24 mouse cellular contexts compared by ENCODE assay signal in genomic region chr13:94199829-94200228, GRCm38 (mm10).
A peak's percentile ranks its signal among the peaks of the same experiment; 100 is the strongest.
DNase-seq lines count a peak whose midpoint lies in the region; ATAC-seq and TF ChIP-seq lines count a peak whose summit lies in the region.
"Had no signal": no experiment of that assay in that cellular context is flagged by ENCODE, and none has a peak within 500 bp of the region (broad histone marks: within the 10 kb centered on the region; RNA-seq: fewer than 3 reads in every experiment).

No protein-coding gene starts in this region.

- intact Hi-C loops in heart, postnatal 14 days (cut with DNase I): loop anchor here (5.0 kb wide), 1 partner anchor 138 kb away; no protein-coding TSS in a partner anchor

- no peak for DNase-seq in embryonic facial prominence, embryonic 10.5 days (ENCODE audit: low spot score)
- DNase-seq in heart, adult 11 months: peak; percentile 19
- no peak for DNase-seq in heart, postnatal 14 days
- DNase-seq in kidney, postnatal 0 days (ENCODE audit: low spot score): peak; percentile 75
- no peak for DNase-seq in kidney, postnatal 36 days
- DNase-seq: adrenal gland, adult 8-10 months; adrenal gland, postnatal 14 days; adrenal gland, postnatal 36 days; B cell, adult 2 months; cerebellum, adult 11-12 months; cerebellum, adult 2 months; cerebellum, adult 9-10 months; cerebellum, postnatal 10 days; cerebellum, postnatal 25 days; forebrain, postnatal 0 days had no signal

- H3K4me3 ChIP-seq in embryonic facial prominence, embryonic 15.5 days (replicated peaks): no peak overlapping the region
- H3K4me3 ChIP-seq in embryonic facial prominence, embryonic 10.5 days: no peak overlapping the region
- H3K4me3 ChIP-seq in kidney, postnatal 0 days (replicated peaks; ENCODE audit: low read depth, low read length): no peak overlapping the region
- H3K4me3 ChIP-seq: embryonic facial prominence, embryonic 13.5 days; forebrain, embryonic 13.5 days; forebrain, embryonic 15.5 days had no signal

- H3K36me3 ChIP-seq in embryonic facial prominence, embryonic 15.5 days: peaks cover 13% of the 10 kb centered on the region
- peaks cover 16% of the 10 kb centered on the region for H3K36me3 ChIP-seq in embryonic facial prominence, embryonic 10.5 days (replicated peaks)
- peaks cover 22% of the 10 kb centered on the region for H3K36me3 ChIP-seq in kidney, postnatal 0 days (ENCODE audit: insufficient read depth, low read length)
- H3K36me3 ChIP-seq: G1E had no signal

- TF ChIP-seq CTCF in kidney, postnatal 0 days (IDR thresholded peaks at IDR 0.05; ENCODE audit: low read depth): no peak

- no peak for ATAC-seq in embryonic facial prominence, embryonic 15.5 days (ENCODE audit: insufficient number of reproducible peaks, low FRiP score, low TSS enrichment, low read depth)
- ATAC-seq in kidney, postnatal 0 days (replicated peaks; ENCODE audit: low FRiP score, low read depth): no peak
- ATAC-seq: activated CD4-positive, CD25-positive, alpha-beta regulatory T cell, adult 4 months; CD4-positive, CD25-positive, alpha-beta regulatory T cell, adult 4 months; forebrain, embryonic 13.5 days; forebrain, embryonic 15.5 days; forebrain, postnatal 0 days; Patski had no signal

- no peaks in the 10 kb centered on the region for H3K27me3 ChIP-seq in embryonic facial prominence, embryonic 15.5 days
- H3K27me3 ChIP-seq in embryonic facial prominence, embryonic 10.5 days (replicated peaks; ENCODE audit: low read depth, poor library complexity, severe bottlenecking): no peaks in the 10 kb centered on the region
- H3K27me3 ChIP-seq in kidney, postnatal 0 days (ENCODE audit: insufficient read depth, low read length): no peaks in the 10 kb centered on the region
- H3K27me3 ChIP-seq: CH12.LX; embryonic facial prominence, embryonic 13.5 days; forebrain, embryonic 13.5 days; forebrain, embryonic 15.5 days; Patski had no signal

- 0 out of 2 replicates have a peak overlapping the region, but pooled peaks have one; percentile 28 for H3K27ac ChIP-seq in embryonic facial prominence, embryonic 15.5 days (replicated peaks)
- H3K27ac ChIP-seq in embryonic facial prominence, embryonic 10.5 days (replicated peaks): no peak overlapping the region
- H3K27ac ChIP-seq in kidney, postnatal 0 days: no peak overlapping the region
- H3K27ac ChIP-seq: embryonic facial prominence, embryonic 13.5 days; forebrain, embryonic 13.5 days; forebrain, embryonic 15.5 days had no signal

- H3K9me3 ChIP-seq in embryonic facial prominence, embryonic 15.5 days (replicated peaks): no peaks in the 10 kb centered on the region
- no peaks in the 10 kb centered on the region for H3K9me3 ChIP-seq in embryonic facial prominence, embryonic 10.5 days
- no peaks in the 10 kb centered on the region for H3K9me3 ChIP-seq in kidney, postnatal 0 days (replicated peaks; ENCODE audit: low read length)
- H3K9me3 ChIP-seq: embryonic facial prominence, embryonic 13.5 days; forebrain, embryonic 13.5 days; forebrain, embryonic 15.5 days; G1E had no signal

- 60% methylated on average over 8 of the region's 8 CpGs for WGBS in embryonic facial prominence, embryonic 15.5 days
- WGBS in embryonic facial prominence, embryonic 10.5 days: 76% methylated on average over 8 of the region's 8 CpGs
- WGBS in kidney, postnatal 0 days: 26% methylated on average over 8 of the region's 8 CpGs

- H3K9ac ChIP-seq in embryonic facial prominence, embryonic 15.5 days: no peak overlapping the region
- no peak overlapping the region for H3K9ac ChIP-seq in kidney, postnatal 0 days (ENCODE audit: low read depth, low read length)
- H3K9ac ChIP-seq: embryonic facial prominence, embryonic 13.5 days; forebrain, embryonic 13.5 days; forebrain, embryonic 15.5 days; forebrain, postnatal 0 days had no signal

- no peaks in the 10 kb centered on the region for H3K4me1 ChIP-seq in embryonic facial prominence, embryonic 15.5 days
- no peaks in the 10 kb centered on the region for H3K4me1 ChIP-seq in embryonic facial prominence, embryonic 10.5 days
- no peaks in the 10 kb centered on the region for H3K4me1 ChIP-seq in kidney, postnatal 0 days (replicated peaks; ENCODE audit: insufficient read depth, low read length)
- H3K4me1 ChIP-seq: embryonic facial prominence, embryonic 13.5 days; forebrain, embryonic 13.5 days; forebrain, embryonic 15.5 days had no signal

- H3K4me2 ChIP-seq in embryonic facial prominence, embryonic 15.5 days (replicated peaks): no peak overlapping the region
- no peak overlapping the region for H3K4me2 ChIP-seq in kidney, postnatal 0 days (ENCODE audit: low read length)
- H3K4me2 ChIP-seq: embryonic facial prominence, embryonic 13.5 days; forebrain, embryonic 13.5 days; forebrain, embryonic 15.5 days had no signal

Comparison
In these comparisons a context has a peak if more than half of its experiments do, and no peak if none do; other contexts are left out.
1. DNase-seq: peak in heart, adult 11 months (single experiment) and kidney, postnatal 0 days (single experiment); none in embryonic facial prominence, embryonic 10.5 days (single experiment), heart, postnatal 14 days (0 of 2) and kidney, postnatal 36 days (0 of 2).